Mouse (Mus musculus) liver, embryonic 13.5 days (tissue): ENCODE measurements around the gene Ptprg. TPM values are rescaled to one million over a fixed set of nuclear protein-coding genes. Genes with fewer than 3 reads are reported as not detected.

Experiments used
- ATAC-seq: fragments of 200-750 bp; cut with Nextera tagmentation; 2 replicates; pipeline ENCODE4 v1.8.0; 2017; ENCODE audit warnings: low read depth, mild to moderate bottlenecking, moderate number of reproducible peaks, moderate library complexity
- DNase-seq: peaks from one replicate; pipeline ENCODE4 v3.0.0; 2022
- H3K27ac ChIP-seq: fragments of 300-500 bp; sonication (generic); 2 replicates; pipeline ENCODE4 v1.5.1; 2015; ENCODE audit warnings: moderate library complexity, mild to moderate bottlenecking, inconsistent platforms
- H3K27me3 ChIP-seq: fragments of 300-500 bp; sonication (generic); 2 replicates; pipeline ENCODE4 v1.6.1; 2015; ENCODE audit warnings: mild to moderate bottlenecking, inconsistent platforms
- H3K36me3 ChIP-seq: fragments of 300-500 bp; sonication (generic); 2 replicates; pipeline ENCODE4 v1.6.1; 2015; ENCODE audit warnings: mild to moderate bottlenecking, inconsistent platforms
- H3K4me1 ChIP-seq: fragments of 300-500 bp; sonication (generic); replicated peaks from 2 replicates; pipeline ENCODE4 v1.6.1; 2015; ENCODE audit warnings: inconsistent platforms
- H3K4me2 ChIP-seq: fragments of 300-500 bp; sonication (generic); 2 replicates; pipeline ENCODE4 v1.6.1; 2015; ENCODE audit warnings: inconsistent platforms, mild to moderate bottlenecking, moderate library complexity
- H3K4me3 ChIP-seq: fragments of 300-500 bp; sonication (generic); replicated peaks from 2 replicates; pipeline ENCODE4 v1.5.1; 2015; ENCODE audit warnings: mild to moderate bottlenecking, inconsistent platforms
- H3K9ac ChIP-seq: fragments of 300-500 bp; sonication (generic); 2 replicates; pipeline ENCODE4 v1.6.1; 2015; ENCODE audit warnings: mild to moderate bottlenecking, inconsistent platforms
- H3K9me3 ChIP-seq: fragments of 300-500 bp; sonication (generic); replicated peaks from 2 replicates; pipeline ENCODE4 v1.6.1; 2016; ENCODE audit warnings: inconsistent platforms
- WGBS: fragments of 180-500 bp; shearing (Covaris S2); methylation state at CpG from one replicate; pipeline ENCODE4 v1.1.7; 2015; ENCODE audit not compliant: insufficient replicate concordance; 5-methylcytosine and 5-hydroxymethylcytosine counted together
- polyA plus RNA-seq: library from polyadenylated mRNA; unstranded; fragments of >200 nt; fragmentation: Nextera tagmentation; extraction: Ambion mirVana; gene quantifications from 2 replicates; pipeline ENCODE4 v1.2.1, GENCODE M21; 2015

Ptprg gene
- polyA plus RNA-seq, 1 experiment from 2014 or later = 1.5 TPM

DNA sequence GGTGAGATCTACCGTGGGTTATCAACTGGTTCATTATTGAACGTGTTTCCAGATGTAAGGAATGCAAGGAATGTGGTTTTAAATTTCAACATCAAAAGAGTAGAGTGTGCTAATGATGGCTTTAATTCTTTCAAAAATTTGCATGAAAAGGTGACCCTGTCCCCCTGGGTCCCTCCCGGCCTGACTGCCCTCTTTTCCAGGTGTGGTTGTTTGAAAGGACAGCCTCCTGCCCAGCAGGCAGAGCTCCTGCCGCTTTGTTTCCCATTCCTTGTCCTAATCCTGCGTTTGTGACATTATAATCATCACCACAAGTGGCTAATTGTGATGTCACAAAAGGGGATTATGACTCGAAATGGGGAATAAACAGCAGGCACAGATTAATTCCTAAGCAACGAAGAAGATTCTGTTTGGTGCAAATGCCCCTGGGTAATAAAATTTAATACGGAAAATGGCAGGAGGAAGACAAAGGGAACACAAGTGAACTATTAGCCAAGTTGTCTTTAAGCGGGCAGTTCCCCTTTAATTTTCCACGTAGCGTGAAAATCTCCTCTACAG, 110.4 kb downstream of the Ptprg start:
- Histone ChIP-seq H3K4me3 (no peak overlapping the region), H3K36me3 (no peaks in the 10 kb centered on the region), H3K4me2 (no peak overlapping the region), H3K27me3 (no peaks in the 10 kb centered on the region), H3K4me1 (no peaks in the 10 kb centered on the region; the same call in 1 of the 2 replicates), H3K9ac (no peak overlapping the region), H3K27ac (no peak overlapping the region), H3K9me3 (peaks cover 3% of the 10 kb centered on the region; the same call in 1 of the 2 replicates)
- WGBS = 35% methylated on average over 11 of the region's 11 CpGs
- ATAC-seq = no peak
- DNase-seq = no peak

DNA sequence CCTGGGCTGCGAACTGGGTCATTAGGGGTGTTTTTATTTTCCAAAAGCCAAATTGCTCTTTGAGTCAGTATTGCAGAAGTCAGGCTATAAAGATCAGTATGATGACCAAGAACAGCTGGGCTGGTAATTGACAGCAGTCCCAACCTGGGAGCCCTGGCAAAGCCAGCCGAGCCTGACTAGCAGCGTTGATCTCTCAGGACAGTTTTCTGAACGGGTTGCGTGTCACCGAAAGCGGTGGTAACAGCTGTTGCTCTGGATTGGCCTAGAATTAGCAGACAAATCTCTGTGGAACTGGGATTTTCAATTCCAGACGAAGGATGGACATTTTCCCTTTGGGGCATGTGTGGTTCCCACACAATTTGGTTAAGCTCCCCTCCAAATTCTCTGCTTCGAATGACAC, 111.0 kb downstream of the Ptprg start:
- no peak for DNase-seq
- H3K27ac ChIP-seq = no peak overlapping the region
- H3K9me3 ChIP-seq = no peaks in the 10 kb centered on the region
- H3K4me1 ChIP-seq = no peaks in the 10 kb centered on the region; the same call in 1 of the 2 replicates
- no peak overlapping the region for H3K4me2 ChIP-seq
- no peaks in the 10 kb centered on the region for H3K27me3 ChIP-seq
- no peaks in the 10 kb centered on the region for H3K36me3 ChIP-seq
- no peak overlapping the region for H3K9ac ChIP-seq
- WGBS = 56% methylated on average over 9 of the region's 9 CpGs
- no peak overlapping the region for H3K4me3 ChIP-seq
- ATAC-seq = no peak

DNA sequence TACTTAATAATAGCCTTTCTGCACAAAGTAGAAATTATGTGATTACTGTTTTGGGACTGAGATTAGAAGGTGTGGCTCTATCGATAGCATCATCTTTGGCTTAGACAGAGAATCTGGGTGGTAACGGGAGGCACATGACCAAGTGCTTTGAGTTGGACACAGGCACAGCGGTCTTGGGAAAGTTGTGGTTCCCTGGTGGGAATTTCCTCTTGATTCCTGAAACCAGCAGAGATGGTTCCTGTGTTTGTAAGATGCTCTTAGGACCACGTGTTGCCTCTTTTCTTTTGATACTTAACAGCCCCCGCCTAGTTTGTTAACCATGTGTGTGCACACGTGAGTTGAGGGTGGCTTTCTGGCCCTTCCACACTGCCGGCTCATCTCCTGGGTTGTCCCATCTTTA, 111.7 kb downstream of the Ptprg start:
- ATAC-seq (no peak), DNase-seq (no peak)
- WGBS = 52% methylated on average over 7 of the region's 7 CpGs
- Histone ChIP-seq H3K27me3 (no peaks in the 10 kb centered on the region), H3K4me1 (no peaks in the 10 kb centered on the region; the same call in 1 of the 2 replicates), H3K36me3 (no peaks in the 10 kb centered on the region), H3K4me3 (no peak overlapping the region), H3K9ac (no peak overlapping the region), H3K4me2 (no peak overlapping the region), H3K27ac (no peak overlapping the region), H3K9me3 (no peaks in the 10 kb centered on the region)

- Histone ChIP-seq H3K9me3 (no peaks in the 10 kb centered on the region), H3K4me2 (no peak overlapping the region), H3K27me3 (no peaks in the 10 kb centered on the region), H3K27ac (no peak overlapping the region), H3K4me3 (no peak overlapping the region), H3K9ac (no peak overlapping the region), H3K4me1 (no peaks in the 10 kb centered on the region; the same call in 1 of the 2 replicates), H3K36me3 (no peaks in the 10 kb centered on the region)
- WGBS = 16% methylated on average over 3 of the region's 3 CpGs
- ATAC-seq = no peak
- no peak for DNase-seq
Measured at GRCm38 (mm10) chr14:11667762-11668161, 114.4 kb downstream of the Ptprg start.

GRCm38 (mm10) chr14:11670847-11671246, 117.5 kb downstream of the Ptprg start:
- no peak for DNase-seq
- Histone ChIP-seq H3K36me3 (no peaks in the 10 kb centered on the region), H3K4me3 (no peak overlapping the region), H3K9me3 (no peaks in the 10 kb centered on the region), H3K27ac (no peak overlapping the region), H3K4me2 (no peak overlapping the region), H3K4me1 (no peaks in the 10 kb centered on the region; the same call in 1 of the 2 replicates), H3K27me3 (no peaks in the 10 kb centered on the region), H3K9ac (no peak overlapping the region)
- no peak for ATAC-seq
- 29% methylated on average over 6 of the region's 6 CpGs for WGBS

DNA sequence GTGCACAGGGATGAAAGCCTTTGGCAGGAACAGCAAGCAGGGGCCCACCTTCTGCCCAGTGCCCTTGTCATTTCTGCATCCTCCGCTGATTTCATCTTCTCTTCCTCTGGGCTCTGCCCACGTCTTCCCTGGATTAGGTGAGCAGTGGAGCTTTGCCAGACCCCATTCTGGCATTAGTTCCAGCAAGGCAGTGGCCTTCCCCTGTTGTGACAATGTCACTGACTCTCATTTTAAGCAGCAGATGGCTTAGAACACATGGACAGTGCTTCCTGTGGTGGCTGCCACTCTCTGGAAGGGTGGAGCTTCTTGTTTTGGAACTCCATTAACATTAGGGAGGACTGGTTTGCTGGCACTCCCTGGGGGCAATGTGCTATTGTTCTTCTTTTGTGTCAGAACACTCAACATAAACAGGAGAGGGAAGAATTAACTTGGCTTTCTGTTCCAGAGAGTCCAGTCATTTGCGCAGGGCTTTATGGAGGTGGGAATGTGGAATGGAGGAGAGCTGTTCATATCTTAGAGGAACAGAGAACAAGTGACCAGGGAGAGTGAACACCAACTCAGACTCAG, 119.7 kb downstream of the Ptprg start:
- no peaks in the 10 kb centered on the region for H3K4me1 ChIP-seq
- no peaks in the 10 kb centered on the region for H3K27me3 ChIP-seq
- H3K4me3 ChIP-seq = no peak overlapping the region
- no peak overlapping the region for H3K9ac ChIP-seq
- no peaks in the 10 kb centered on the region for H3K36me3 ChIP-seq
- 61% methylated on average over 3 of the region's 3 CpGs for WGBS
- no peak for DNase-seq
- ATAC-seq = no peak
- no peaks in the 10 kb centered on the region for H3K9me3 ChIP-seq
- no peak overlapping the region for H3K4me2 ChIP-seq
- no peak overlapping the region for H3K27ac ChIP-seq

GRCm38 (mm10) chr14:11678201-11678600, 124.9 kb downstream of the Ptprg start:
- no peak for DNase-seq

GRCm38 (mm10) chr14:11679741-11680140, 126.4 kb downstream of the Ptprg start:
- Histone ChIP-seq H3K9ac (no peak overlapping the region), H3K9me3 (no peaks in the 10 kb centered on the region), H3K4me3 (no peak overlapping the region), H3K27ac (no peak overlapping the region), H3K27me3 (no peaks in the 10 kb centered on the region), H3K4me1 (no peaks in the 10 kb centered on the region), H3K4me2 (no peak overlapping the region), H3K36me3 (no peaks in the 10 kb centered on the region)
- ATAC-seq = no peak
- 38% methylated on average over 3 of the region's 3 CpGs for WGBS
- no peak for DNase-seq

More at GRCm38 (mm10) chr14:11678201-11678600, 124.9 kb downstream of the Ptprg start:
- ATAC-seq = no peak
- H3K9me3 ChIP-seq = no peaks in the 10 kb centered on the region
- no peaks in the 10 kb centered on the region for H3K36me3 ChIP-seq
- no peak overlapping the region for H3K27ac ChIP-seq
- no peak overlapping the region for H3K4me3 ChIP-seq
- no peak overlapping the region for H3K9ac ChIP-seq
- 63% methylated on average over 4 of the region's 4 CpGs for WGBS
- H3K4me2 ChIP-seq = no peak overlapping the region
- H3K27me3 ChIP-seq = no peaks in the 10 kb centered on the region
- H3K4me1 ChIP-seq = no peaks in the 10 kb centered on the region

- H3K27ac ChIP-seq = no peak overlapping the region
- ATAC-seq (no peak), DNase-seq (no peak)
- no peaks in the 10 kb centered on the region for H3K27me3 ChIP-seq
- no peaks in the 10 kb centered on the region for H3K4me1 ChIP-seq
- H3K9me3 ChIP-seq = no peaks in the 10 kb centered on the region
- no peaks in the 10 kb centered on the region for H3K36me3 ChIP-seq
- H3K4me3 ChIP-seq = no peak overlapping the region
- no peak overlapping the region for H3K9ac ChIP-seq
- H3K4me2 ChIP-seq = no peak overlapping the region
- 56% methylated on average over 2 of the region's 2 CpGs for WGBS
Measured at GRCm38 (mm10) chr14:11680621-11681020, 127.3 kb downstream of the Ptprg start.

GRCm38 (mm10) chr14:11682441-11682840, 129.1 kb downstream of the Ptprg start:
- DNase-seq = no peak
- WGBS = 30% methylated on average over 3 of the region's 3 CpGs
- ATAC-seq = no peak
- H3K27me3 ChIP-seq = no peaks in the 10 kb centered on the region
- H3K4me2 ChIP-seq = no peak overlapping the region
- H3K36me3 ChIP-seq = no peaks in the 10 kb centered on the region
- H3K9me3 ChIP-seq = no peaks in the 10 kb centered on the region
- H3K4me1 ChIP-seq = no peaks in the 10 kb centered on the region
- H3K9ac ChIP-seq = no peak overlapping the region
- H3K4me3 ChIP-seq = no peak overlapping the region
- no peak overlapping the region for H3K27ac ChIP-seq

DNA sequence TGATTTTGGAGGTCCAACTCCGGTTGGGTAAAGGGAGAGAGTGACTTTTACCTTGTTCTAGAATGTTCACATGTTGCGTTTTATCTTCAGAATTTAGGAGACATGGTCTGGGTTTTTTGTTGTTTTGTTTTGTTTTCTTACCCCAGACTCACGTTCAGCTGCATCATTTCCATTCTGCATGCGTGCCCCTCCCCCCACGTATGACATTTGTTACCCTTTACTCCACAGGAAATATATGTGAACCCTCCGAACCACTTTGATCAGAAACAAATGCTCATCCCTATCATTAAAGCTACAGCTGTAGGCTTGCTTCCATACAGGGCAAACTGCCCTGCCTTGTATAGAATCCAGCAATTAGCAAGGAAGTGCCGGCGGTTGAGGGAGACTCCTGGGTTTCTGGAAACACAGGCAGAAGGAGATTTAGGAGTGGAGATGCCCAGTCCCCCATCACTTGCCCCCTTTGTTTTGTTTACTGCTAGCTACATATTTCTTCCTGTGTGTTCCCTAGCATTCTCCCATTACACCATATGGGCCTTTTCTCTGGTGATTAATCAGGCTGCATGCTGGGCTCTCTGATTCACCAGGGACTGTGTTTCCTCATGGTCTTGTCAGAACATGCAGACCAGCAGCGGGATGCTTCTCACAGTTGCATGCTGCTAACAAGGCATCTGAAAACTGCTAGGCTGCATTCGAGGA, 130.2 kb downstream of the Ptprg start:
- no peak for ATAC-seq

GRCm38 (mm10) chr14:11684104-11684503, 130.8 kb downstream of the Ptprg start:
- Histone ChIP-seq H3K27me3 (no peaks in the 10 kb centered on the region), H3K4me3 (no peak overlapping the region), H3K4me2 (no peak overlapping the region), H3K9ac (no peak overlapping the region), H3K27ac (no peak overlapping the region), H3K4me1 (no peaks in the 10 kb centered on the region), H3K9me3 (no peaks in the 10 kb centered on the region), H3K36me3 (no peaks in the 10 kb centered on the region)
- DNase-seq (no peak), ATAC-seq (no peak)
- 48% methylated on average over 2 of the region's 2 CpGs for WGBS

More for the DNA sequence above, 130.2 kb downstream of the Ptprg start:
- no peak overlapping the region for H3K4me2 ChIP-seq
- H3K27ac ChIP-seq = no peak overlapping the region
- H3K36me3 ChIP-seq = no peaks in the 10 kb centered on the region
- H3K4me1 ChIP-seq = no peaks in the 10 kb centered on the region
- no peak overlapping the region for H3K4me3 ChIP-seq
- no peaks in the 10 kb centered on the region for H3K9me3 ChIP-seq
- no peak for DNase-seq
- no peaks in the 10 kb centered on the region for H3K27me3 ChIP-seq
- 47% methylated on average over 10 of the region's 10 CpGs for WGBS
- no peak overlapping the region for H3K9ac ChIP-seq
